Mouse (Mus musculus) hindlimb bud, embryonic 11.5 days (tissue): ENCODE data around the gene Smpd2.
A peak's percentile ranks its signal among the peaks of the same experiment; 100 is the strongest.

Source experiments
- DNase-seq: peaks from one replicate; pipeline ENCODE4 v3.0.0-alpha.2; 2012; ENCODE audit warnings: low read depth, low spot score; ENCODE audit errors: extremely low spot score

Smpd2 gene

GRCm38 (mm10) chr10:41459990-41460389 lies 30.2 kb downstream of the Smpd2 start:
- no peak for DNase-seq

DNA sequence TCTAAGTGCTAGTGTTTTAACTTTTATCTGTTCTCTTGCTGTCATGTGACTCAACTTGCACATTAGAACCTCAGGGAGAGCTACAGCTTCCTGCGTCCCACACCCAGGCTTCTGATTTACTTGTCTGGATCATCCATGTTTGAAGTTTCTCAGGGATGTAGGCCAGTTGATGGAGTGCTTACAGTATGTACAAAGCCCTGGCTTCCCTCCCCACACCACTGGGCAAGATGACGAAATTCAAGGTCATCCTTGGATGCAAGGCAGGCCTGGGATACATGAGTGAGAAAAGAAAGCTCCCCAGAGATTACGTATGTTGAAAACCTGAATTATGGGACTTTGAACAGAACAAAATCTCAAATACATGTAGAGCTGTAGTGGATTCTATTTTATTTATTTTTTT lies 37.4 kb downstream of the Smpd2 start:
- DNase-seq = no peak

GRCm38 (mm10) chr10:41451656-41452055 lies 38.5 kb downstream of the Smpd2 start:
- no peak for DNase-seq

DNA sequence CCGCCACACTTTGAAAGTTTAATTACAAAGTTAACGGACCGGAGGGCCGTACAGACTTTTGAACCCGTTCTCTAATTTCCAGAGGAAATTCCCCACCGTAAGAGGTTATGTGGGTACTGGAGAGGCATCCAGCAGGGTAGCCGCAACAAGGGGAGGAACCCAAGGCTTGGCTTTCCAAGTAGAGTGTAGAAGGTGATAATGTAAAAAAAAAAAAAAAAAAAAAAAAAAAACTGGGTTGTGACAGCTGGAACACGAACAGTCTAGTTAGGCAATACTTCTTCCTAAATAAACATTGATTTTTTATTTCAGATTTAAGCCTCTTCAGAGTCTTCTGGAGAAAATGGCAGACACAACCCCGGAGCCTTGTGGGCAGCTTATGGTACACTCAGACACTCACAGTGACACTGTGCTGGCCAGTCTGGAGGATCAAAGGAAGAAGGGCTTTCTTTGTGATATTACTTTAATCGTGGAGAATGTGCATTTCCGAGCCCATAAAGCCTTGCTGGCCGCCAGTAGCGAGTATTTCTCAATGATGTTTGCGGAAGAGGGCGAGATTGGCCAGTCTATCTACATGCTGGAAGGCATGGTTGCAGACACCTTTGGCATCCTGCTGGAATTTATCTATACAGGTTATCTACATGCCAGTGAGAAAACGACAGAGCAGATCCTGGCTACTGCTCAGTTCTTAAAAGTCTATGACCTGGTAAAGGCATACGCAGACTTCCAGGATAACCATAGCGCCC lies 39.2 kb downstream of the Smpd2 start:
- DNase-seq = no peak

DNA sequence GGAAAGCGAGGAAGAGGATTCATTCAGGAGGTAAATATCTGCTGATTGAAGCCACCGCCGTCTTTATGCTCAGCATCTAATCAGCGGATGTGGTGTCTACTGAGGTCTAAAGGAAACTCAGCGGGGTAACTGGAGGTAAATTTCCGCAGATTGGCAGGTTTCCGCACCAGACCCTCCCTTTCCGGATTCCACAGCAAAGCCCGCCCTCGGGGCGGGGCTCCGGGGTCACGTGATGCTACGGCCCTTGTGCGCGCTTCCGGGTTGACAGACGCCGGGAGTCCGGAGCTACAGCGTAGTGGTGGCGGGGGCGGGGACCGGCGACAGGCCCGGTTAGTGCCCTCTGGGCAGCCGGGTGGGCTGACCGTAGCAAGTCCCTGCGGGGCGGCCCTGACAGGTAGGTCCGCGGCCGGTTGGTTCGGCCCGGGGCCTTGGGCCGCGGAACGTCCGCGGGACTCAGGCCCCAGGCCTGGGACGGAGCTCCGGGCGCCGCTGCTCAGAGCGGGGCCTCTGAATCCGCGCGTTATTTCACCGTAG lies 40.0 kb downstream of the Smpd2 start, which contains the start of gene Zbtb24:
Gene Zbtb24, plus strand, starts transcription at position 247 of the 534 bp plus-strand sequence.
- DNase-seq = peak; percentile 94

DNA sequence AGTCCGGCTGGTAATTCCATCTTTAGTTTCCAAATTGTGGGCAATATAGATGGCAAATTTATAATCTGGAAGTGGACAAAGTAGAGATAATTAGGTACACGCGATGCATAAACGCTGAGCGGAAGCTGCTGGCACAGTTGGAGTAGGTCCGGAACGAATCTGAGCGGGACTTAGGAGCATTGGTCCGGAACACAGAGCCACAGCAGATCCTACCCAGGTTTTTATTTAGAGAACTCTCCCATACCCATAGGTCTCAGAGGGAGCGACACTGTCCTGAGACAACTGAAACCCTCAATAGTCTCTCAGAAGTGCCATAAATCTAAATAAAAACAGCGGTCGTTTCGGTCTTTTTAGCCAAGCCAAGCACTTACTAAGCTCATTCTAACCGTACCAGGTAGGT lies 40.5 kb downstream of the Smpd2 start:
- no peak for DNase-seq

GRCm38 (mm10) chr10:41448216-41448615 lies 42.0 kb downstream of the Smpd2 start:
- no peak for DNase-seq
